Mouse (Mus musculus) midbrain, embryonic 16.5 days (tissue): ENCODE data around the gene Ptbp1. TPM values are rescaled to one million over a fixed set of nuclear protein-coding genes. Genes with fewer than 3 reads are reported as not detected.

Source experiments
- ATAC-seq: fragments of 200-750 bp; cut with Nextera tagmentation; 2 replicates; pipeline ENCODE4 v1.8.0; 2017; ENCODE audit warnings: moderate TSS enrichment
- H3K27ac ChIP-seq: fragments of 300-500 bp; sonication (generic); 2 replicates; pipeline ENCODE4 v1.5.1; 2014; ENCODE audit warnings: mild to moderate bottlenecking, low read length, mixed read lengths
- H3K27me3 ChIP-seq: fragments of 300-500 bp; sonication (generic); 2 replicates; pipeline ENCODE4 v1.6.1; 2014; ENCODE audit warnings: low read depth, low read length, mixed read lengths; ENCODE audit not compliant: control insufficient read depth, insufficient read depth
- H3K36me3 ChIP-seq: fragments of 300-500 bp; sonication (generic); 2 replicates; pipeline ENCODE4 v1.6.1; 2014; ENCODE audit warnings: mild to moderate bottlenecking, low read length, moderate library complexity, mixed read lengths; ENCODE audit not compliant: control insufficient read depth, insufficient read depth
- H3K4me1 ChIP-seq: fragments of 300-500 bp; sonication (generic); 2 replicates; pipeline ENCODE4 v1.6.1; 2014; ENCODE audit warnings: mild to moderate bottlenecking, low read length, mixed read lengths; ENCODE audit not compliant: control insufficient read depth, insufficient read depth
- H3K4me2 ChIP-seq: fragments of 300-500 bp; sonication (generic); 2 replicates; pipeline ENCODE4 v1.6.1; 2014; ENCODE audit warnings: mild to moderate bottlenecking, low read length, mixed read lengths
- H3K4me3 ChIP-seq: fragments of 300-500 bp; sonication (generic); 2 replicates; pipeline ENCODE4 v1.5.1; 2014; ENCODE audit warnings: low read depth, mild to moderate bottlenecking, low read length, moderate library complexity, mixed read lengths
- H3K9ac ChIP-seq: fragments of 300-500 bp; sonication (generic); 2 replicates; pipeline ENCODE4 v1.6.1; 2014; ENCODE audit warnings: low read depth, low read length, mixed read lengths
- H3K9me3 ChIP-seq: fragments of 300-500 bp; sonication (generic); replicated peaks from 2 replicates; pipeline ENCODE4 v1.6.1; 2014; ENCODE audit warnings: mild to moderate bottlenecking, low read length, mixed read lengths; ENCODE audit not compliant: control insufficient read depth, poor library complexity, severe bottlenecking
- WGBS: fragments of 180-500 bp; shearing (Covaris S2); extraction: QIAGEN DNeasy Blood & Tissue Kit; methylation state at CpG from one replicate; pipeline ENCODE4 v1.1.7; 2014; 5-methylcytosine and 5-hydroxymethylcytosine counted together
- polyA plus RNA-seq: library from polyadenylated mRNA; unstranded; fragments of >200 nt; fragmentation: Nextera tagmentation; extraction: Ambion mirVana; gene quantifications from 2 replicates; pipeline ENCODE4 v1.2.1, GENCODE M21; 2015

Ptbp1 gene
- polyA plus RNA-seq = 58.8 and 65.1 TPM in 2 replicates

GRCm38 (mm10) chr10:79853860-79854795 lies at the start of gene Ptbp1:
Gene Ptbp1, plus strand, starts transcription at chr10:79854427.
- H3K27ac ChIP-seq = peak within 1 kb of the TSS; percentile 100
- WGBS = under 1% methylated on average over 75 of the region's 75 CpGs
- peak within 1 kb of the TSS; percentile 98 for H3K4me2 ChIP-seq
- H3K9ac ChIP-seq = peak within 1 kb of the TSS; percentile 95
- H3K36me3 ChIP-seq = peaks cover under 1% of the 10 kb centered on the region
- ATAC-seq = peak; percentile 95
- H3K27me3 ChIP-seq = no peaks in the 10 kb centered on the region
- H3K4me3 ChIP-seq = peak within 1 kb of the TSS; percentile 83
- peaks cover 55% of the 10 kb centered on the region for H3K4me1 ChIP-seq
- H3K9me3 ChIP-seq = no peaks in the 10 kb centered on the region

- Histone ChIP-seq H3K9me3 (no peaks in the 10 kb centered on the region), H3K4me3 (no peak overlapping the region), H3K9ac (no peak overlapping the region), H3K36me3 (peaks cover 12% of the 10 kb centered on the region), H3K4me1 (peaks cover 40% of the 10 kb centered on the region), H3K27me3 (no peaks in the 10 kb centered on the region), H3K4me2 (no peak overlapping the region), H3K27ac (peak overlapping the region; percentile 28; the same call in 1 of the 2 replicates)
- 78% methylated on average over 11 of the region's 11 CpGs for WGBS
- ATAC-seq = no peak
These were observed 48.6 kb upstream of the Ptbp1 start for GRCm38 (mm10) chr10:79805636-79806035.

GRCm38 (mm10) chr10:79806331-79806730 lies 47.9 kb upstream of the Ptbp1 start:
- H3K36me3 ChIP-seq = peaks cover 16% of the 10 kb centered on the region
- H3K4me2 ChIP-seq = no peak overlapping the region
- WGBS = 92% methylated on average over 9 of the region's 9 CpGs
- no peaks in the 10 kb centered on the region for H3K9me3 ChIP-seq
- no peak overlapping the region for H3K27ac ChIP-seq
- H3K27me3 ChIP-seq = no peaks in the 10 kb centered on the region
- peaks cover 40% of the 10 kb centered on the region for H3K4me1 ChIP-seq
- no peak for ATAC-seq
- H3K4me3 ChIP-seq = no peak overlapping the region
- H3K9ac ChIP-seq = no peak overlapping the region

GRCm38 (mm10) chr10:79806972-79807371 lies 47.3 kb upstream of the Ptbp1 start:
- no peak for ATAC-seq
- H3K27ac ChIP-seq = no peak overlapping the region
- peaks cover 20% of the 10 kb centered on the region for H3K36me3 ChIP-seq
- H3K4me3 ChIP-seq = no peak overlapping the region
- H3K9ac ChIP-seq = no peak overlapping the region
- peaks cover 33% of the 10 kb centered on the region for H3K4me1 ChIP-seq
- no peaks in the 10 kb centered on the region for H3K27me3 ChIP-seq
- WGBS = 81% methylated on average over 10 of the region's 10 CpGs
- no peaks in the 10 kb centered on the region for H3K9me3 ChIP-seq
- H3K4me2 ChIP-seq = no peak overlapping the region

- ATAC-seq = no peak
- WGBS = 47% methylated on average over 11 of the region's 11 CpGs
- H3K4me2 ChIP-seq = no peak overlapping the region
- no peak overlapping the region for H3K4me3 ChIP-seq
- peaks cover 25% of the 10 kb centered on the region for H3K4me1 ChIP-seq
- no peaks in the 10 kb centered on the region for H3K9me3 ChIP-seq
- H3K9ac ChIP-seq = no peak overlapping the region
- H3K36me3 ChIP-seq = peaks cover 24% of the 10 kb centered on the region
- H3K27me3 ChIP-seq = no peaks in the 10 kb centered on the region
- H3K27ac ChIP-seq = peak overlapping the region; percentile 5; the same call in 1 of the 2 replicates
These were observed 46.4 kb upstream of the Ptbp1 start for GRCm38 (mm10) chr10:79807826-79808225.

GRCm38 (mm10) chr10:79808728-79809127 lies 45.5 kb upstream of the Ptbp1 start:
- ATAC-seq = no peak

GRCm38 (mm10) chr10:79811736-79812637 lies 42.2 kb upstream of the Ptbp1 start:
- Histone ChIP-seq H3K36me3 (peaks cover 51% of the 10 kb centered on the region), H3K9ac (no peak overlapping the region), H3K4me1 (peaks cover 5% of the 10 kb centered on the region; the same call in 1 of the 2 replicates), H3K4me2 (no peak overlapping the region), H3K4me3 (no peak overlapping the region), H3K27ac (no peak overlapping the region), H3K27me3 (no peaks in the 10 kb centered on the region), H3K9me3 (no peaks in the 10 kb centered on the region)
- peak; percentile 36; the same call in 1 of the 2 replicates for ATAC-seq
- 29% methylated on average over 15 of the region's 15 CpGs for WGBS

More at GRCm38 (mm10) chr10:79808728-79809127, 45.5 kb upstream of the Ptbp1 start:
- peaks cover 26% of the 10 kb centered on the region for H3K36me3 ChIP-seq
- no peak overlapping the region for H3K4me3 ChIP-seq
- H3K27me3 ChIP-seq = no peaks in the 10 kb centered on the region
- 87% methylated on average over 11 of the region's 11 CpGs for WGBS
- no peak overlapping the region for H3K27ac ChIP-seq
- H3K9me3 ChIP-seq = no peaks in the 10 kb centered on the region
- H3K9ac ChIP-seq = no peak overlapping the region
- peaks cover 16% of the 10 kb centered on the region for H3K4me1 ChIP-seq
- no peak overlapping the region for H3K4me2 ChIP-seq

GRCm38 (mm10) chr10:79814271-79814842 lies 39.9 kb upstream of the Ptbp1 start:
- H3K9me3 ChIP-seq = no peaks in the 10 kb centered on the region
- H3K27me3 ChIP-seq = no peaks in the 10 kb centered on the region
- no peak overlapping the region for H3K4me2 ChIP-seq
- no peak overlapping the region for H3K4me3 ChIP-seq
- 72% methylated on average over 5 of the region's 5 CpGs for WGBS
- no peak; the same call in 1 of the 2 replicates for ATAC-seq
- H3K9ac ChIP-seq = no peak overlapping the region
- peak overlapping the region; percentile 22; the same call in 1 of the 2 replicates for H3K27ac ChIP-seq
- H3K36me3 ChIP-seq = peaks cover 46% of the 10 kb centered on the region
- H3K4me1 ChIP-seq = peaks cover 5% of the 10 kb centered on the region; the same call in 1 of the 2 replicates
